Mouse (Mus musculus): ENCODE measurements around the gene Ugt2b38. TPM values are rescaled to one million over a fixed set of nuclear protein-coding genes. Genes with fewer than 3 reads are reported as not detected.

Gene Ugt2b38
- not detected for polyA plus RNA-seq (2014; fragmentation: Illumina TruSeq; extraction: RNeasy Lipid Tissue Mini Kit (QIAGEN cat#74804))

DNA sequence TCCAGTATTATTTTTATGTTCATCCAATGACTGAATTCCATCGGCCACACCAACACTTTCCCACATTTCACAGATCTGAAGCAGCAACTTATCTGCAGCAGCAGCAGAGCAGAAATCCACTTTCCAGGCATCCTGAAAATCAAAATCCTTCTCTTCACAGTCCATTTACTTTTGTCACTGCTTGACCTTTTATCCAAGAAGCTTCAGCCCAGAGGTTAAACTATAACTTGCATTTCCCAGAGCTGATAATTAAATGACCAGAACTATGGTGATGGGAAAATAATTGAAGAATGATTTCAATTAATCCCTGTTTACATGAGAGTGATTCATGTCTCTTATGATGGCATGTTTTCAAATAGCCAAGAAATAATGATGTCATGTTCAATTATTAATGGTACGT is at the start of gene Ugt2b38:
Ugt2b38 (minus strand) TSS at position 163 of the 400 bp plus-strand sequence.

Other genes starting within 250 kb of the Ugt2b38 start
- not detected for gene Ugt2b37, start 169.4 kb downstream of the Ugt2b38 start, polyA plus RNA-seq (2014; fragmentation: Illumina TruSeq; extraction: RNeasy Lipid Tissue Mini Kit (QIAGEN cat#74804))
- gene Ugt2a3, start 87.0 kb downstream of the Ugt2b38 start, polyA plus RNA-seq (2014; fragmentation: Illumina TruSeq; extraction: RNeasy Lipid Tissue Mini Kit (QIAGEN cat#74804)): not detected
- gene Ugt2a2, start 58.1 kb upstream of the Ugt2b38 start, polyA plus RNA-seq (2014; fragmentation: Illumina TruSeq; extraction: RNeasy Lipid Tissue Mini Kit (QIAGEN cat#74804)): not detected
- gene Gm43638, start 62.6 kb upstream of the Ugt2b38 start, polyA plus RNA-seq (2014; fragmentation: Illumina TruSeq; extraction: RNeasy Lipid Tissue Mini Kit (QIAGEN cat#74804)): not detected
- not detected for gene Ugt2a1, start 66.7 kb upstream of the Ugt2b38 start, polyA plus RNA-seq (2014; fragmentation: Illumina TruSeq; extraction: RNeasy Lipid Tissue Mini Kit (QIAGEN cat#74804))
- gene Sult1b1, start 114.0 kb upstream of the Ugt2b38 start, polyA plus RNA-seq (2014; fragmentation: Illumina TruSeq; extraction: RNeasy Lipid Tissue Mini Kit (QIAGEN cat#74804)): not detected
- gene Sult1d1, start 144.8 kb upstream of the Ugt2b38 start, polyA plus RNA-seq (2014; fragmentation: Illumina TruSeq; extraction: RNeasy Lipid Tissue Mini Kit (QIAGEN cat#74804)): 2.6 TPM
- not detected for gene Sult1e1, start 167.4 kb upstream of the Ugt2b38 start, polyA plus RNA-seq (2014; fragmentation: Illumina TruSeq; extraction: RNeasy Lipid Tissue Mini Kit (QIAGEN cat#74804))
- not detected for gene Csn1s1, start 242.0 kb upstream of the Ugt2b38 start, polyA plus RNA-seq (2014; fragmentation: Illumina TruSeq; extraction: RNeasy Lipid Tissue Mini Kit (QIAGEN cat#74804))

Measured in ovary, adult 10 weeks (tissue).